In genomic region chr2:22895282-22896273, GRCm38 (mm10) we compare ENCODE assay signal across 8 mouse cellular contexts. TPM values are rescaled to one million over a fixed set of nuclear protein-coding genes. Genes with fewer than 3 reads are reported as not detected.
A peak's percentile ranks its signal among the peaks of the same experiment; 100 is the strongest.
DNase-seq lines count a peak whose midpoint lies in the region; ATAC-seq and TF ChIP-seq lines count a peak whose summit lies in the region.

TSS of gene Pdss1 (plus strand) at chr2:22895522.

- peak; percentile 95 for ATAC-seq in G1E (ENCODE audit: extremely low read depth, insufficient number of reproducible peaks, low FRiP score, poor library complexity, severe bottlenecking)
- ATAC-seq in forebrain, embryonic 16.5 days: peak; percentile 99
- peak; percentile 100 for ATAC-seq in lung, embryonic 14.5 days (ENCODE audit: insufficient read depth)

- peak; percentile 91 for DNase-seq in G1E (ENCODE audit: low spot score)
- peak; percentile 93 for DNase-seq in cerebellum, adult 18-20 months
- DNase-seq in heart, postnatal 36 days: peak; percentile 89 to 90
- peak; percentile 92 for DNase-seq in layer of hippocampus, adult 2 months (ENCODE audit: low spot score in 2 of 2)
- DNase-seq in lung, embryonic 14.5 days: peak; percentile 95
- peak; percentile 79 for DNase-seq in thymus, adult 2 months

- intact Hi-C loops in heart, postnatal 36 days (cut with DNase I): loop anchor here (2.0 to 5.0 kb wide), 3 partner anchors 142 to 677 kb away; partner anchors contain the start of genes Mastl, Spopl and Yme1l1

- peak within 1 kb of the TSS; percentile 90 for H3K27ac ChIP-seq in forebrain, embryonic 16.5 days (ENCODE audit: low read length)
- peak within 1 kb of the TSS; percentile 92 for H3K27ac ChIP-seq in layer of hippocampus, adult 2 months
- peak within 1 kb of the TSS; percentile 78 for H3K27ac ChIP-seq in lung, embryonic 14.5 days (ENCODE audit: low read depth)
- peak within 1 kb of the TSS; percentile 68 for H3K27ac ChIP-seq in olfactory bulb, adult 2 months (ENCODE audit: insufficient read depth, low read depth, low read length)
- H3K27ac ChIP-seq in thymus, adult 2 months (ENCODE audit: control insufficient read depth, insufficient read depth, low read length): no peak within 1 kb of the TSS

- no peak for TF ChIP-seq CTCF in G1E (IDR thresholded peaks at IDR 0.05; ENCODE audit: low read depth, low read length)
- no peak for TF ChIP-seq CTCF in layer of hippocampus, adult 2 months (conservative IDR thresholded peaks at IDR 0.05)
- TF ChIP-seq CTCF in lung, embryonic 14.5 days (IDR thresholded peaks at IDR 0.05; ENCODE audit: low read depth): no peak
- TF ChIP-seq CTCF in olfactory bulb, adult 2 months (IDR thresholded peaks at IDR 0.05; ENCODE audit: insufficient read depth, low read depth, low read length): no peak
- peak; percentile 29; the same call in 1 of the 2 replicates for TF ChIP-seq CTCF in thymus, adult 2 months (IDR thresholded peaks at IDR 0.05; ENCODE audit: borderline replicate concordance, control insufficient read depth, extremely low read depth, insufficient read depth, low read length, poor library complexity)

- peaks cover 18% of the 10 kb centered on the region; the same call in 1 of the 2 replicates for H3K4me1 ChIP-seq in G1E (ENCODE audit: insufficient read depth, low read depth, low read length)
- peaks cover 9% of the 10 kb centered on the region for H3K4me1 ChIP-seq in forebrain, embryonic 16.5 days (replicated peaks; ENCODE audit: control insufficient read depth, insufficient read depth, low read length)
- H3K4me1 ChIP-seq in lung, embryonic 14.5 days (ENCODE audit: insufficient read depth): no peaks in the 10 kb centered on the region
- H3K4me1 ChIP-seq in olfactory bulb, adult 2 months (ENCODE audit: control insufficient read depth, insufficient read depth, low read length): no peaks in the 10 kb centered on the region
- no peaks in the 10 kb centered on the region for H3K4me1 ChIP-seq in thymus, adult 2 months (replicated peaks; ENCODE audit: control insufficient read depth, insufficient read depth, low read length)

- peak; percentile 73 for TF ChIP-seq POLR2A in olfactory bulb, adult 2 months (IDR thresholded peaks at IDR 0.05; ENCODE audit: insufficient read depth, low read depth, low read length)
- peak; percentile 81 for TF ChIP-seq POLR2A in thymus, adult 2 months (IDR thresholded peaks at IDR 0.05; ENCODE audit: control insufficient read depth, extremely low read depth, insufficient read depth, low read length, poor library complexity)

- peak within 1 kb of the TSS; percentile 98 for H3K4me3 ChIP-seq in G1E (ENCODE audit: low read depth, low read length)
- H3K4me3 ChIP-seq in forebrain, embryonic 16.5 days (replicated peaks; ENCODE audit: low read length): peak within 1 kb of the TSS; percentile 82
- peak within 1 kb of the TSS; percentile 97 for H3K4me3 ChIP-seq in layer of hippocampus, adult 2 months
- peak within 1 kb of the TSS; percentile 87 for H3K4me3 ChIP-seq in lung, embryonic 14.5 days (ENCODE audit: low read depth, low read length)
- peak within 1 kb of the TSS; percentile 91 for H3K4me3 ChIP-seq in olfactory bulb, adult 2 months (ENCODE audit: insufficient read depth, low read depth, low read length)
- peak within 1 kb of the TSS; percentile 86 for H3K4me3 ChIP-seq in thymus, adult 2 months (ENCODE audit: control insufficient read depth, insufficient read depth, low read length)

- WGBS in forebrain, embryonic 16.5 days: under 1% methylated on average over 81 of the region's 81 CpGs
- WGBS in lung, embryonic 14.5 days: under 1% methylated on average over 74 of the region's 81 CpGs
- under 1% methylated on average over 81 of the region's 81 CpGs for WGBS in olfactory bulb, adult 2 months
- under 1% methylated on average over 81 of the region's 81 CpGs for WGBS in thymus, adult 2 months

- H3K4me2 ChIP-seq in forebrain, embryonic 16.5 days (ENCODE audit: low read length): peak within 1 kb of the TSS; percentile 84
- H3K4me2 ChIP-seq in lung, embryonic 14.5 days: peak within 1 kb of the TSS; percentile 79

- H3K9ac ChIP-seq in forebrain, embryonic 16.5 days (replicated peaks; ENCODE audit: low read depth, low read length): peak within 1 kb of the TSS; percentile 78
- peak within 1 kb of the TSS; percentile 79 for H3K9ac ChIP-seq in lung, embryonic 14.5 days

- H3K9me3 ChIP-seq in G1E (replicated peaks): no peaks in the 10 kb centered on the region
- H3K9me3 ChIP-seq in forebrain, embryonic 16.5 days (ENCODE audit: control insufficient read depth, low read length): no peaks in the 10 kb centered on the region
- no peaks in the 10 kb centered on the region for H3K9me3 ChIP-seq in lung, embryonic 14.5 days (ENCODE audit: low read depth, low read length)

- H3K36me3 ChIP-seq in G1E (replicated peaks): peaks cover 20% of the 10 kb centered on the region
- H3K36me3 ChIP-seq in forebrain, embryonic 16.5 days (ENCODE audit: control insufficient read depth, insufficient read depth): no peaks in the 10 kb centered on the region
- H3K36me3 ChIP-seq in lung, embryonic 14.5 days (ENCODE audit: insufficient read depth): 0 out of 2 replicates have a peak, but pooled peaks cover 6% of the 10 kb centered on the region
- no peaks in the 10 kb centered on the region for H3K36me3 ChIP-seq in thymus, adult 2 months (ENCODE audit: control insufficient read depth, insufficient read depth, low read length)

- H3K27me3 ChIP-seq in G1E (ENCODE audit: insufficient read depth, low read length): no peaks in the 10 kb centered on the region
- H3K27me3 ChIP-seq in forebrain, embryonic 16.5 days (replicated peaks; ENCODE audit: control insufficient read depth, insufficient read depth, low read length): no peaks in the 10 kb centered on the region
- H3K27me3 ChIP-seq in lung, embryonic 14.5 days (ENCODE audit: insufficient read depth, low read length): no peaks in the 10 kb centered on the region
- no peaks in the 10 kb centered on the region for H3K27me3 ChIP-seq in thymus, adult 2 months (ENCODE audit: control insufficient read depth, insufficient read depth, low read length)

RNA-seq across cellular contexts. Expression of gene Pdss1, which starts in this region (rescaled TPM):
- total RNA-seq in G1E (2014; fragmentation: Nextera tagmentation) (19.6 and 31.6 TPM in 2 replicates), G1E (2017) (21.9 and 25.7 TPM in 2 replicates)
- 13.5 and 13.7 TPM in 2 replicates for polyA plus RNA-seq in G1E (2012)
- 25.2 and 26.4 TPM in 2 replicates for polyA plus RNA-seq in forebrain, embryonic 16.5 days (2015; fragmentation: Nextera tagmentation; extraction: Ambion mirVana)
- total RNA-seq in heart, postnatal 36 days (2021): 10 to 100 TPM; 20.0 to 23.9 TPM
- total RNA-seq in layer of hippocampus, adult 2 months (2021): 10 to 100 TPM; 16.2 to 19.9 TPM
- 24.3 and 28.1 TPM in 2 replicates for polyA plus RNA-seq in lung, embryonic 14.5 days (2014; fragmentation: Nextera tagmentation; extraction: Ambion mirVana)
- not detected in 2 replicates for polyA plus RNA-seq in olfactory bulb, adult 2 months (2012; ENCODE audit: insufficient read depth, insufficient read length, low replicate concordance, missing spikeins)
- 6.4 and 7.1 TPM in 2 replicates for polyA plus RNA-seq in thymus, adult 2 months (2012; rRNA removed)
